Mouse (Mus musculus) heart, embryonic 16.5 days (tissue): ENCODE data around the gene Ift20. TPM values are rescaled to one million over a fixed set of nuclear protein-coding genes. Genes with fewer than 3 reads are reported as not detected.

Experiments used
- ATAC-seq: fragments of 200-750 bp; cut with Nextera tagmentation; replicated peaks from 2 replicates; pipeline ENCODE4 v1.8.0; 2017; ENCODE audit warnings: moderate number of reproducible peaks; ENCODE audit not compliant: insufficient read depth, low FRiP score; ENCODE audit errors: extremely low read depth
- H3K27ac ChIP-seq: fragments of 300-500 bp; sonication (generic); 2 replicates; pipeline ENCODE4 v1.5.1; 2014; ENCODE audit warnings: mild to moderate bottlenecking, low read length, control low read depth, moderate library complexity
- H3K27me3 ChIP-seq: fragments of 300-500 bp; sonication (generic); 2 replicates; pipeline ENCODE4 v1.6.1; 2014; ENCODE audit warnings: low read length, mixed read lengths; ENCODE audit not compliant: control insufficient read depth, insufficient read depth
- H3K36me3 ChIP-seq: fragments of 300-500 bp; sonication (generic); 2 replicates; pipeline ENCODE4 v1.6.1; 2014; ENCODE audit not compliant: control insufficient read depth, insufficient read depth
- H3K4me1 ChIP-seq: fragments of 300-500 bp; sonication (generic); 2 replicates; pipeline ENCODE4 v1.6.1; 2014; ENCODE audit warnings: low read length, mixed read lengths; ENCODE audit not compliant: control insufficient read depth, insufficient read depth
- H3K4me2 ChIP-seq: fragments of 300-500 bp; sonication (generic); 2 replicates; pipeline ENCODE4 v1.6.1; 2014; ENCODE audit warnings: low read depth, mild to moderate bottlenecking, control low read depth, low read length
- H3K4me3 ChIP-seq: fragments of 300-500 bp; sonication (generic); 2 replicates; pipeline ENCODE4 v1.5.1; 2014; ENCODE audit warnings: mild to moderate bottlenecking, control low read depth, low read length
- H3K9ac ChIP-seq: fragments of 300-500 bp; sonication (generic); 2 replicates; pipeline ENCODE4 v1.6.1; 2014; ENCODE audit warnings: low read length, control low read depth
- H3K9me3 ChIP-seq: fragments of 300-500 bp; sonication (generic); replicated peaks from 2 replicates; pipeline ENCODE4 v1.6.1; 2016; ENCODE audit warnings: low read length; ENCODE audit not compliant: control insufficient read depth
- WGBS: fragments of 180-500 bp; shearing (Covaris S2); extraction: QIAGEN DNeasy Blood & Tissue Kit; methylation state at CpG from one replicate; pipeline ENCODE4 v1.1.7; 2014; 5-methylcytosine and 5-hydroxymethylcytosine counted together
- polyA plus RNA-seq: library from polyadenylated mRNA; unstranded; fragments of >200 nt; fragmentation: Nextera tagmentation; extraction: Ambion mirVana; gene quantifications from 2 replicates; pipeline ENCODE4 v1.2.1, GENCODE M21; 2015

Ift20 gene
- polyA plus RNA-seq, 1 experiment from 2014 or later: 109 TPM

GRCm38 (mm10) chr11:78534516-78534915 lies 1.6 kb upstream of the Ift20 start:
- H3K4me1 ChIP-seq: peaks cover 20% of the 10 kb centered on the region
- peak overlapping the region; percentile 82 for H3K4me2 ChIP-seq
- no peak overlapping the region for H3K9ac ChIP-seq
- H3K9me3 ChIP-seq: no peaks in the 10 kb centered on the region
- peak overlapping the region; percentile 94 for H3K27ac ChIP-seq
- peaks cover 16% of the 10 kb centered on the region for H3K36me3 ChIP-seq
- WGBS: 77% methylated on average over 4 of the region's 4 CpGs
- peak overlapping the region; percentile 80 for H3K4me3 ChIP-seq
- no peak for ATAC-seq
- no peaks in the 10 kb centered on the region for H3K27me3 ChIP-seq

GRCm38 (mm10) chr11:78535376-78536079 lies 633 bp upstream of the Ift20 start:
- Histone ChIP-seq H3K4me2 (peak overlapping the region; percentile 82), H3K9me3 (no peaks in the 10 kb centered on the region), H3K4me3 (peak overlapping the region; percentile 80), H3K27ac (peak overlapping the region; percentile 94), H3K27me3 (no peaks in the 10 kb centered on the region), H3K9ac (peak overlapping the region; percentile 85), H3K36me3 (peaks cover 20% of the 10 kb centered on the region), H3K4me1 (peaks cover 20% of the 10 kb centered on the region)
- 1% methylated on average over 23 of the region's 23 CpGs for WGBS
- peak; percentile 3; the same call in 1 of the 2 replicates for ATAC-seq

GRCm38 (mm10) chr11:78536690-78537084 lies 526 bp downstream of the Ift20 start:
- H3K9ac ChIP-seq: peak overlapping the region; percentile 88
- peak overlapping the region; percentile 80 for H3K4me3 ChIP-seq
- H3K27ac ChIP-seq: peak overlapping the region; percentile 83
- no peaks in the 10 kb centered on the region for H3K27me3 ChIP-seq
- H3K36me3 ChIP-seq: peaks cover 25% of the 10 kb centered on the region
- under 1% methylated on average over 14 of the region's 14 CpGs for whole genome bisulfite sequencing
- 0 out of 2 replicates have a peak, but pooled peaks have one; percentile 1 for ATAC-seq
- H3K4me1 ChIP-seq: peaks cover 20% of the 10 kb centered on the region
- H3K4me2 ChIP-seq: peak overlapping the region; percentile 86
- no peaks in the 10 kb centered on the region for H3K9me3 ChIP-seq

- H3K9ac ChIP-seq: no peak overlapping the region
- H3K4me1 ChIP-seq: peaks cover 10% of the 10 kb centered on the region
- no peak overlapping the region for H3K4me2 ChIP-seq
- H3K27ac ChIP-seq: no peak overlapping the region
- 77% methylated on average over 3 of the region's 3 CpGs for WGBS
- H3K27me3 ChIP-seq: no peaks in the 10 kb centered on the region
- H3K36me3 ChIP-seq: peaks cover 35% of the 10 kb centered on the region
- H3K9me3 ChIP-seq: no peaks in the 10 kb centered on the region
- ATAC-seq: no peak
- H3K4me3 ChIP-seq: no peak overlapping the region
These were observed 4.2 kb downstream of the Ift20 start for GRCm38 (mm10) chr11:78540358-78540757.

DNA sequence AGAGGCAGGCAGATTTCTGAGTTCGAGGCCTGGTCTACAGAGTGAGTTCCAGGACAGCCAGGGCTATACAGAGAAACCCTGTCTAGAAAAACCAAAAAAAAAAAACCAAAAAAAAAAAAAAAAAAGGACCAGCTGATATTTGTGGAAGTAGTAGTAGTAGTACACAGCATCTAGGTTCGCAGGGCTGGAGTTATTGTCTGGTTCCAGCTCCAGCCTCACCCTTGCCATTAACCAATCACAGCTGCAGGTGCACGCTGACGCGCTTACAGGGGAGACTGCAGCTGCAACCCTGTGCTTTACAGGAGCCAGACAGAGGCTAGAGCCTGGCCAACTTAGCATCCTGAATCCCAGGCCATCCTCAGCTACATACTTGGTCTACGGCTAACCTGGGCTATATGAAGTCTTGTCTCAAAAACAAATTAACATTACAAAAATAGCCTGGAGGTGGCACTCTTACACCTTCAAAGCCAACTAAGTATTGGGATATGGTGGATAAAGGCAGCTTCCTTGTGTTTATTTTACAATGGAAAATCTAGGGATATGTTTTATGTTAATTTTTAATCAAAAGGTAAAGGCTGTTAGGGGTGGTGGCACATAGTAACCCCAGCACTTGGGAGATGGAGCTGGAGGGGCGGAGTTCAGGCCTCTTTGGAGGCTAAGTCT lies 8.4 kb downstream of the Ift20 start:
- whole genome bisulfite sequencing: 88% methylated on average over 7 of the region's 7 CpGs
- Histone ChIP-seq H3K4me3 (no peak overlapping the region), H3K9ac (no peak overlapping the region), H3K36me3 (peaks cover 24% of the 10 kb centered on the region), H3K4me2 (no peak overlapping the region), H3K9me3 (no peaks in the 10 kb centered on the region), H3K27me3 (no peaks in the 10 kb centered on the region), H3K27ac (no peak overlapping the region), H3K4me1 (peaks cover 6% of the 10 kb centered on the region)
- no peak for ATAC-seq

GRCm38 (mm10) chr11:78545181-78545580 lies 9.0 kb downstream of the Ift20 start:
- H3K9me3 ChIP-seq: no peaks in the 10 kb centered on the region
- peaks cover 18% of the 10 kb centered on the region for H3K36me3 ChIP-seq
- no peak overlapping the region for H3K4me3 ChIP-seq
- H3K9ac ChIP-seq: no peak overlapping the region
- 58% methylated on average over 8 of the region's 8 CpGs for WGBS
- H3K4me1 ChIP-seq: peaks cover 9% of the 10 kb centered on the region
- H3K27me3 ChIP-seq: no peaks in the 10 kb centered on the region
- H3K27ac ChIP-seq: no peak overlapping the region
- ATAC-seq: no peak
- no peak overlapping the region for H3K4me2 ChIP-seq

DNA sequence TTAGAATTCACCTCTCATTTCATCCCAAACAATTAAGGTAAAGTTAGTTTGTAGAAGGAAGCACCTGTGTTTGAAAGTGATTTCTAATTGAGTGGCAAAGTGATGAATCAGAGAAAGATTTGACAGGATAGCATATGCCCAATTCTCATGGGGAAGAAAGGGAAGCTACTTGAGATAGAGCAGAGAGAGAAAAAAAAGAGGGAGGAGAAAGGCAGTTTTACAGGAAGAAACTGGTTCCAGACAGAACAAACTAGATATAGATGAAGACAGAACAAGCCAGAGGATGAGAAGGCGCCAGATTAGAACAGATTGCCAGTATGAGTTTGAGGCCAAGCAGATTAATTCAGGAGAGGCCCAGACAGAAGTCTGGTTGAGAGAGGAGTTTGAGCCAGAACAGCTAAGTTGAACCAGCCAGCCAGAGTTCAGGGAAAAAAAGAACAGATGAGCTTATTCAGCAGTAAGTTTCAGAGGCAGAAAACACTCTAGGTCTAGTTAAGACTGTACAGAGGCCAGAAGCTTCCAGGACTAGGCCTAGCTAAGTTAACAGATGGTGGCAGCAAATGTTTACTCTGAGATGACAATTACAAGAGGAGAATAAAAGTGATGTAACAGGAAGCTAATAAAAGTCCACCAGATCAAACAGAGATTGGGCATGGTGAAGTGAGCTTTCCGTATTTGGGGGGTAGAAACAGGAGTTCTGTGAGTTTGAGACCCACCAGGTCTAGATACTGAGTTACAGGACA lies 11.7 kb downstream of the Ift20 start:
- WGBS: 79% methylated on average over 2 of the region's 2 CpGs

DNA sequence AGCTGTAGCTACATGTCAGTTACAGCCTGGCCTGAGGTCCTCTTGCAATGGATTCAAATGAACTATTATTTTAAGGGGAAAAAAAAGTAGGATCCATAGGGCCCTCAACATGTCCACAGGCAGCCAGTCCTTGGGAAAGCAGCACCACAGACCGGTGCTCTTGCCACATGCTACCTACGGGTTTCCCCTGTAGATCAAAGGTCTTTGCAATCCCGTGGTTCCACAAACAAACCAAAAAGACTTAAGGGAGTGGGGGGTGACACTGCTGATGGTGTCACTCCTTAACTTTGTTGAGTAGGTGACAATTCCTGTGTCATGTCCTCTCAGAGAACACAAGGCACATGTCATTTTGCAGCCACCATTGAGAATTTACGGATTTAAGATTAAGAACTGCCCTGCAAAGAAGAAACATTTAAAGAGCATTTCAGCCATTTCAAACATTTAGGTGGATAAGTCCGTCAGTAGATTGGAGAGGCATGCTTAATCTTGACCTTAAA lies 13.4 kb downstream of the Ift20 start:
- no peak overlapping the region for H3K27ac ChIP-seq
- WGBS: 6% methylated on average over 5 of the region's 5 CpGs

More for the DNA sequence above, 11.7 kb downstream of the Ift20 start:
- no peak overlapping the region for H3K27ac ChIP-seq
- no peak overlapping the region for H3K4me2 ChIP-seq
- H3K36me3 ChIP-seq: peaks cover 7% of the 10 kb centered on the region
- H3K9ac ChIP-seq: no peak overlapping the region
- H3K4me1 ChIP-seq: peaks cover 12% of the 10 kb centered on the region
- no peaks in the 10 kb centered on the region for H3K9me3 ChIP-seq
- no peak overlapping the region for H3K4me3 ChIP-seq
- no peaks in the 10 kb centered on the region for H3K27me3 ChIP-seq
- ATAC-seq: no peak

More for the DNA sequence above, 13.4 kb downstream of the Ift20 start:
- Histone ChIP-seq H3K27me3 (no peaks in the 10 kb centered on the region), H3K9me3 (peaks cover 8% of the 10 kb centered on the region; the same call in 1 of the 2 replicates), H3K9ac (peak overlapping the region; percentile 80), H3K36me3 (no peaks in the 10 kb centered on the region; the same call in 1 of the 2 replicates), H3K4me2 (peak overlapping the region; percentile 92), H3K4me3 (peak overlapping the region; percentile 78), H3K4me1 (peaks cover 12% of the 10 kb centered on the region)
- no peak for ATAC-seq
